Mouse (Mus musculus): ENCODE data around the gene Ece2.
"Not testable (repeated sequence)": the region's sequence is repeated elsewhere in the genome, so short reads cannot be mapped to it uniquely, and the experiment has no call there.

DNA sequence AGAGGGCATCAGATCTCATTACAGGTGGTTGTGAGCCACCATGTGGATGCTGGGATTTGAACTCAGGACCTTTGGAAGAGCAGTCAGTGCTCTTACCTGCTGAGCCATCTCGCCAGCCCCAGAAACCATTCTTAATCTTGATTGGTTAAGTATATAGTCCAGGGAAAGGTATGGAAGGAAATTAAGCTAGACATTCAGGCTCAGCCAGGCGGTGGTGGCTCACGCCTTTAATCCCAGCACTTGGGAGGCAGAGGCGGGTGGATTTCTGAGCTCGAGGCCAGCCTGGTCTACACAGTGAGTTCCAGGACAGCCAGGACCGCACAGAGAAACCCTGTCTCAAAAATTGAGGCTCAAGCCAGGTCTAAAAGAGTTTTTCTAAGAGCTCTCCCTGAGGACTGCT is 38.4 kb downstream of the Ece2 start, which contains the start of gene Eif4g1:
- not testable (repeated sequence) for TF ChIP-seq CTCF, EP300 (IDR thresholded peaks at IDR 0.05; ENCODE audit: low read depth)
